16 mouse cellular contexts compared by ENCODE assay signal in genomic region chr9:121600201-121600860, GRCm38 (mm10). TPM values are rescaled to one million over a fixed set of nuclear protein-coding genes. Genes with fewer than 3 reads are reported as not detected.
DNase-seq lines count a peak whose midpoint lies in the region; ATAC-seq lines count a peak whose summit lies in the region.
"Had no signal": no experiment of that assay in that cellular context is flagged by ENCODE, and none has a peak within 500 bp of the region (broad histone marks: within the 10 kb centered on the region; RNA-seq: fewer than 3 reads in every experiment).

No protein-coding gene starts in this region.

- no peak overlapping the region for H3K27ac ChIP-seq in embryonic facial prominence, embryonic 11.5 days (replicated peaks; ENCODE audit: low read depth, low read length)
- no peak overlapping the region; the same call in 1 of the 2 replicates for H3K27ac ChIP-seq in embryonic facial prominence, embryonic 10.5 days (replicated peaks)
- H3K27ac ChIP-seq: hindbrain, embryonic 13.5 days; kidney, postnatal 0 days had no signal

- intact Hi-C loops in left cerebral cortex, postnatal 4 days (cut with DNase I) = loop anchor here (5.0 to 10.0 kb wide), 2 partner anchors 108 to 216 kb away; no protein-coding TSS in a partner anchor

- DNase-seq in embryonic facial prominence, embryonic 11.5 days (ENCODE audit: low spot score) = peak; percentile 16
- DNase-seq in embryonic facial prominence, embryonic 10.5 days (ENCODE audit: low spot score) = no peak
- peak; percentile 58 for DNase-seq in left cerebral cortex, adult 11 months (ENCODE audit: low spot score)
- no peak for DNase-seq in left cerebral cortex, postnatal 4 days
- peak; percentile 65 to 69 for DNase-seq in left cerebral cortex, adult 18-20 months (ENCODE audit: low spot score in 2 of 2)
- DNase-seq in right cerebral cortex, postnatal 4 days = peak; percentile 27
- DNase-seq in spleen, postnatal 14 days (ENCODE audit: low spot score in 2 of 2) = no peak
- no peak for DNase-seq in urinary bladder, postnatal 4 days (ENCODE audit: low spot score in 2 of 2)
- DNase-seq: cerebellum, adult 11-12 months; liver had no signal

- ATAC-seq in embryonic facial prominence, embryonic 11.5 days (replicated peaks; ENCODE audit: insufficient number of reproducible peaks, low FRiP score, low TSS enrichment, low read depth) = no peak

- no peaks in the 10 kb centered on the region for H3K36me3 ChIP-seq in embryonic facial prominence, embryonic 11.5 days (replicated peaks; ENCODE audit: control insufficient read depth, insufficient read depth, low read depth, low read length)
- H3K36me3 ChIP-seq in embryonic facial prominence, embryonic 10.5 days (replicated peaks) = no peaks in the 10 kb centered on the region
- H3K36me3 ChIP-seq: G1E; hindbrain, embryonic 13.5 days had no signal

- no peaks in the 10 kb centered on the region for H3K27me3 ChIP-seq in embryonic facial prominence, embryonic 11.5 days (ENCODE audit: control insufficient read depth, insufficient read depth, low read length)
- H3K27me3 ChIP-seq in embryonic facial prominence, embryonic 10.5 days (replicated peaks; ENCODE audit: low read depth, poor library complexity, severe bottlenecking) = no peaks in the 10 kb centered on the region
- H3K27me3 ChIP-seq: hindbrain, embryonic 13.5 days had no signal

- no peak overlapping the region for H3K4me3 ChIP-seq in embryonic facial prominence, embryonic 11.5 days (ENCODE audit: low read depth, low read length)
- no peak overlapping the region for H3K4me3 ChIP-seq in embryonic facial prominence, embryonic 10.5 days
- H3K4me3 ChIP-seq: erythroblast, embryonic 14.5 days; hindbrain, embryonic 13.5 days; myocyte had no signal

- H3K9ac ChIP-seq in embryonic facial prominence, embryonic 11.5 days (replicated peaks; ENCODE audit: low read length) = no peak overlapping the region
- H3K9ac ChIP-seq: hindbrain, embryonic 13.5 days had no signal

- H3K4me1 ChIP-seq in embryonic facial prominence, embryonic 11.5 days (ENCODE audit: control insufficient read depth, insufficient read depth, low read length) = no peaks in the 10 kb centered on the region; the same call in 1 of the 2 replicates
- H3K4me1 ChIP-seq in embryonic facial prominence, embryonic 10.5 days = peaks cover 23% of the 10 kb centered on the region

- H3K9me3 ChIP-seq in embryonic facial prominence, embryonic 11.5 days (replicated peaks; ENCODE audit: control insufficient read depth, low read length) = no peaks in the 10 kb centered on the region
- H3K9me3 ChIP-seq in embryonic facial prominence, embryonic 10.5 days = 0 out of 2 replicates have a peak, but pooled peaks cover 3% of the 10 kb centered on the region
- H3K9me3 ChIP-seq: G1E; hindbrain, embryonic 13.5 days had no signal

- 54% methylated on average over 13 of the region's 13 CpGs for WGBS in embryonic facial prominence, embryonic 11.5 days
- WGBS in embryonic facial prominence, embryonic 10.5 days = 61% methylated on average over 13 of the region's 13 CpGs

- no peak overlapping the region for H3K4me2 ChIP-seq in embryonic facial prominence, embryonic 11.5 days (ENCODE audit: low read depth, low read length)
- H3K4me2 ChIP-seq: hindbrain, embryonic 13.5 days had no signal

RNA-seq across cellular contexts. Expression of gene Lyzl4, which starts 41.6 kb away (rescaled TPM):
- not detected in 2 replicates for polyA plus RNA-seq in embryonic facial prominence, embryonic 11.5 days (2014; fragmentation: Nextera tagmentation; extraction: Ambion mirVana)
- polyA plus RNA-seq in embryonic facial prominence, embryonic 10.5 days (2016; fragmentation: Nextera tagmentation; extraction: Ambion mirVana) = not detected in 2 replicates
- under 1 TPM; 0.42 to 0.98 TPM for total RNA-seq in left cerebral cortex, postnatal 4 days (2021)
- 1 to 10 TPM; 1.4 to 1.8 TPM for total RNA-seq in left cerebral cortex, adult 18-20 months (2021)
- total RNA-seq: G1E; heart, adult 8-10 months had no signal
- polyA plus RNA-seq: erythroblast, embryonic 14.5 days; G1E; hindbrain, embryonic 13.5 days; kidney, postnatal 0 days; myocyte had no signal

RNA-seq across cellular contexts. Expression of gene Vipr1, which starts 42.2 kb away (rescaled TPM):
- polyA plus RNA-seq in embryonic facial prominence, embryonic 11.5 days (2014; fragmentation: Nextera tagmentation; extraction: Ambion mirVana) = 0.08 and 0.57 TPM in 2 replicates
- 0.16 and 0.33 TPM in 2 replicates for polyA plus RNA-seq in embryonic facial prominence, embryonic 10.5 days (2016; fragmentation: Nextera tagmentation; extraction: Ambion mirVana)
- 1 to 10 TPM; 3.1 to 5.5 TPM for total RNA-seq in left cerebral cortex, postnatal 4 days (2021)
- 10 to 100 TPM; 22.1 to 35.8 TPM for total RNA-seq in left cerebral cortex, adult 18-20 months (2021)
- polyA plus RNA-seq: erythroblast, embryonic 14.5 days; G1E had no signal

Comparison
In these comparisons a context has a peak if more than half of its experiments do, and no peak if none do; other contexts are left out.
1. DNase-seq: peak in embryonic facial prominence, embryonic 11.5 days (single experiment), left cerebral cortex, adult 11 months (single experiment), left cerebral cortex, adult 18-20 months (2 of 2) and right cerebral cortex, postnatal 4 days (single experiment); none in embryonic facial prominence, embryonic 10.5 days (single experiment), left cerebral cortex, postnatal 4 days (single experiment), spleen, postnatal 14 days (0 of 2) and urinary bladder, postnatal 4 days (0 of 2).